ENCODE assay signal across 27 mouse cellular contexts in the genomic region with DNA sequence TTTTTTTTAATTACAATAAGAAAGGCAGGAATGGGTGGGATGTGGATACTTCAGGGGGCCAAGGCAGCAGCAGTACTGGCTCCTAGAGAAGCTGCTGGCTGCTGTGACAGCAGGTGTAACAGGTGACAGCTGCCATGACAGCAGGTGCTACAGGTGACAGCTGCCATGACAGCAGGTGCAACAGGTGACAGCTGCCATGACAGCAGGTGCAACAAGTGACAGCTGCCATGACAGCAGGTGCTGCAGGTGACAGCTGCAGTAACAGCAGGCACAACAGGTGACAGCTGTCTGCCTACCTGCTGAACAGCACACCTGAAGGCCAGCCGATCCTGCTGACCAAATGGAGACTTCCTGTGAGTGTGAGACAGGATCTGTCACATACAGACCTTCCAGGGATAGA. TPM values are rescaled to one million over a fixed set of nuclear protein-coding genes. Genes with fewer than 3 reads are reported as not detected.
DNase-seq lines count a peak whose midpoint lies in the region; ATAC-seq and TF ChIP-seq lines count a peak whose summit lies in the region.
"Had no signal": no experiment of that assay in that cellular context is flagged by ENCODE, and none has a peak within 500 bp of the region (broad histone marks: within the 10 kb centered on the region; RNA-seq: fewer than 3 reads in every experiment).

No protein-coding gene starts in this region.

- in situ Hi-C loops in CH12.LX (cut with MboI; ENCODE audit: low pct_ligation_motif_present, low pct_unique_long_range_greater_than_20kb, low sequenced_read_pairs): no loop called here

- no peak for TF ChIP-seq CTCF in liver, adult 2 months (IDR thresholded peaks at IDR 0.05; ENCODE audit: low read depth, low read length)
- no peak for TF ChIP-seq CTCF in CH12.LX (conservative IDR thresholded peaks at IDR 0.05 in 1 of 2, IDR thresholded peaks at IDR 0.05 in 1 of 2; ENCODE audit: low read depth in 2 of 2, low read length in 2 of 2)

- no peak overlapping the region for H3K4me2 ChIP-seq in forebrain, embryonic 14.5 days (ENCODE audit: low read length)
- H3K4me2 ChIP-seq in forebrain, embryonic 16.5 days (ENCODE audit: low read length): no peak overlapping the region
- H3K4me2 ChIP-seq in CH12.LX (ENCODE audit: insufficient read depth, low read depth, poor library complexity, severe bottlenecking): no peak overlapping the region
- H3K4me2 ChIP-seq: hindbrain, embryonic 13.5 days; kidney, embryonic 15.5 days; midbrain, embryonic 15.5 days; neural tube, embryonic 15.5 days had no signal

- H3K4me1 ChIP-seq in forebrain, embryonic 14.5 days (ENCODE audit: control insufficient read depth, insufficient read depth, low read length): no peaks in the 10 kb centered on the region
- H3K4me1 ChIP-seq in forebrain, embryonic 16.5 days (replicated peaks; ENCODE audit: control insufficient read depth, insufficient read depth, low read length): peaks cover 18% of the 10 kb centered on the region
- peaks cover 61% of the 10 kb centered on the region for H3K4me1 ChIP-seq in liver, adult 2 months (ENCODE audit: control insufficient read depth, insufficient read depth, low read length)
- H3K4me1 ChIP-seq in CH12.LX (ENCODE audit: control insufficient read depth in 1 of 2, insufficient read depth in 2 of 2): 0 out of 4 replicates have a peak, but pooled peaks cover 0 to 5% of the 10 kb centered on the region in 2 experiments

- peaks cover 32% of the 10 kb centered on the region for H3K79me2 ChIP-seq in liver, adult 2 months (ENCODE audit: control insufficient read depth, insufficient read depth, low read length)
- H3K79me2 ChIP-seq in CH12.LX (replicated peaks; ENCODE audit: control insufficient read depth, extremely low read depth, insufficient read depth, poor library complexity, severe bottlenecking): peaks cover 8% of the 10 kb centered on the region

- TF ChIP-seq POLR2A in liver, adult 2 months (IDR thresholded peaks at IDR 0.05; ENCODE audit: extremely low read depth, insufficient read depth, low read length): no peak
- no peak for TF ChIP-seq POLR2A in CH12.LX (IDR thresholded peaks at IDR 0.05; ENCODE audit: low read depth, low read length)

- dilution Hi-C loops in CH12.LX (cut with MboI; ENCODE audit: extremely low pct_ligation_motif_present, extremely low pct_unique_long_range_greater_than_20kb, low sequenced_read_pairs): no loop called here

- TF ChIP-seq EP300 in CH12.LX (IDR thresholded peaks at IDR 0.05; ENCODE audit: low read length): no peak

- no peak for DNase-seq in forebrain, embryonic 14.5 days (ENCODE audit: low spot score)
- DNase-seq in liver, adult 2 months (ENCODE audit: extremely low read depth, low read depth, low spot score): no peak
- DNase-seq in liver (no peak), CH12.LX (ENCODE audit: extremely low read depth) (no peak)
- peak; percentile 41 to 58 for DNase-seq in cerebellum, postnatal 36 days
- DNase-seq in urinary bladder, postnatal 36 days (ENCODE audit: low spot score in 2 of 2): no peak
- DNase-seq: embryo, embryonic 11 days; gastrocnemius, postnatal 14 days; kidney, postnatal 4 days; layer of hippocampus, adult 9-11 months; lung, postnatal 10 days; right cerebral cortex, postnatal 25 days; thymus, adult 2 months had no signal

- 0 out of 2 replicates have a peak overlapping the region, but pooled peaks have one; percentile 21 for H3K27ac ChIP-seq in forebrain, embryonic 14.5 days (ENCODE audit: low read depth, low read length)
- H3K27ac ChIP-seq in forebrain, embryonic 16.5 days (ENCODE audit: low read length): no peak overlapping the region
- H3K27ac ChIP-seq in liver, adult 2 months (replicated peaks; ENCODE audit: insufficient read depth, low read depth, low read length): peak overlapping the region; percentile 65
- H3K27ac ChIP-seq in CH12.LX (ENCODE audit: insufficient read depth, low read depth): no peak overlapping the region
- H3K27ac ChIP-seq: hindbrain, embryonic 13.5 days; kidney, embryonic 15.5 days; midbrain, embryonic 15.5 days; neural tube, embryonic 15.5 days had no signal

- no peak for ATAC-seq in forebrain, embryonic 14.5 days
- no peak for ATAC-seq in forebrain, embryonic 16.5 days
- ATAC-seq: inflammation-experienced regulatory T-cells, adult 6 months; midbrain, embryonic 15.5 days had no signal

- H3K4me3 ChIP-seq in forebrain, embryonic 14.5 days (ENCODE audit: low read depth, low read length): no peak overlapping the region
- H3K4me3 ChIP-seq in forebrain, embryonic 16.5 days (replicated peaks; ENCODE audit: low read length): no peak overlapping the region
- H3K4me3 ChIP-seq in liver, adult 2 months (ENCODE audit: insufficient read depth, low read depth, low read length): no peak overlapping the region
- H3K4me3 ChIP-seq in CH12.LX (replicated peaks in 1 of 3; ENCODE audit: low read depth in 2 of 3, low read length in 2 of 3, poor library complexity in 1 of 3): no peak overlapping the region
- H3K4me3 ChIP-seq: hindbrain, embryonic 13.5 days; kidney, embryonic 15.5 days; midbrain, embryonic 15.5 days; neural tube, embryonic 15.5 days had no signal

- H3K9ac ChIP-seq in forebrain, embryonic 14.5 days (ENCODE audit: low read length): no peak overlapping the region
- H3K9ac ChIP-seq in forebrain, embryonic 16.5 days (replicated peaks; ENCODE audit: low read depth, low read length): no peak overlapping the region
- H3K9ac ChIP-seq in liver, adult 2 months (ENCODE audit: low read depth, low read length): peak overlapping the region; percentile 15
- H3K9ac ChIP-seq in CH12.LX (ENCODE audit: insufficient read depth, low read depth): no peak overlapping the region
- H3K9ac ChIP-seq: hindbrain, embryonic 13.5 days; kidney, embryonic 15.5 days; midbrain, embryonic 15.5 days; neural tube, embryonic 15.5 days had no signal

- no peaks in the 10 kb centered on the region for H3K27me3 ChIP-seq in forebrain, embryonic 14.5 days (replicated peaks; ENCODE audit: control insufficient read depth, insufficient read depth, low read length)
- no peaks in the 10 kb centered on the region for H3K27me3 ChIP-seq in forebrain, embryonic 16.5 days (replicated peaks; ENCODE audit: control insufficient read depth, insufficient read depth, low read length)
- H3K27me3 ChIP-seq in liver, adult 2 months (ENCODE audit: control insufficient read depth, insufficient read depth, low read length): no peaks in the 10 kb centered on the region
- H3K27me3 ChIP-seq in CH12.LX (replicated peaks): no peaks in the 10 kb centered on the region
- H3K27me3 ChIP-seq: hindbrain, embryonic 13.5 days; kidney, embryonic 15.5 days; midbrain, embryonic 15.5 days; neural tube, embryonic 15.5 days had no signal

- WGBS in forebrain, embryonic 14.5 days: 87% methylated on average over 1 of the region's 1 CpGs
- 94% methylated on average over 1 of the region's 1 CpGs for WGBS in forebrain, embryonic 16.5 days
- 32% methylated on average over 1 of the region's 1 CpGs for WGBS in liver, adult 2 months

- no peaks in the 10 kb centered on the region for H3K9me3 ChIP-seq in forebrain, embryonic 14.5 days (replicated peaks; ENCODE audit: control insufficient read depth, low read length)
- no peaks in the 10 kb centered on the region for H3K9me3 ChIP-seq in forebrain, embryonic 16.5 days (ENCODE audit: control insufficient read depth, low read length)
- H3K9me3 ChIP-seq in CH12.LX (replicated peaks; ENCODE audit: low read length): peaks cover 6% of the 10 kb centered on the region
- H3K9me3 ChIP-seq: hindbrain, embryonic 13.5 days; kidney, embryonic 15.5 days; midbrain, embryonic 15.5 days; neural tube, embryonic 15.5 days had no signal

- TF ChIP-seq RAD21 in CH12.LX (IDR thresholded peaks at IDR 0.05; ENCODE audit: low read depth, low read length): no peak

- peaks cover 25% of the 10 kb centered on the region for H3K36me3 ChIP-seq in forebrain, embryonic 14.5 days (ENCODE audit: control insufficient read depth, insufficient read depth, low read length)
- no peaks in the 10 kb centered on the region for H3K36me3 ChIP-seq in forebrain, embryonic 16.5 days (ENCODE audit: control insufficient read depth, insufficient read depth)
- H3K36me3 ChIP-seq in liver, adult 2 months (ENCODE audit: control insufficient read depth, insufficient read depth, low read length): no peaks in the 10 kb centered on the region
- H3K36me3 ChIP-seq in CH12.LX (replicated peaks in 1 of 2; ENCODE audit: control insufficient read depth in 1 of 2, insufficient read depth in 1 of 2, low read length in 1 of 2): peaks cover 22 to 87% of the 10 kb centered on the region in 2 experiments
- H3K36me3 ChIP-seq: midbrain, embryonic 15.5 days had no signal

RNA-seq across cellular contexts. Expression of a gene that starts 18.3 kb away (rescaled TPM):
- 370 and 449 TPM in 2 replicates for polyA plus RNA-seq in forebrain, embryonic 14.5 days (2014; fragmentation: Nextera tagmentation; extraction: Ambion mirVana)
- polyA plus RNA-seq in forebrain, embryonic 16.5 days (2015; fragmentation: Nextera tagmentation; extraction: Ambion mirVana): 281 and 325 TPM in 2 replicates
- 190 and 193 TPM in 2 replicates for total RNA-seq in liver, adult 2 months (2014; rRNA removed)
- polyA plus RNA-seq in liver, adult 2 months (2012; rRNA removed): 297 and 359 TPM in 2 replicates
- total RNA-seq in CH12.LX (2012; rRNA removed): 316 and 331 TPM in 2 replicates
- 213 and 223 TPM in 2 replicates for total RNA-seq in CH12.LX (2014; rRNA removed)
- 144 and 202 TPM in 2 replicates for polyA plus RNA-seq in CH12.LX (2012; ENCODE audit: insufficient read length, low read depth)

RNA-seq across cellular contexts. Expression of a gene that starts 23.0 kb away (rescaled TPM):
- 806 and 815 TPM in 2 replicates for polyA plus RNA-seq in forebrain, embryonic 14.5 days (2014; fragmentation: Nextera tagmentation; extraction: Ambion mirVana)
- polyA plus RNA-seq in forebrain, embryonic 16.5 days (2015; fragmentation: Nextera tagmentation; extraction: Ambion mirVana): 694 and 809 TPM in 2 replicates
- 108 and 130 TPM in 2 replicates for total RNA-seq in liver, adult 2 months (2014; rRNA removed)
- polyA plus RNA-seq in liver, adult 2 months (2012; rRNA removed): 647 and 677 TPM in 2 replicates
- total RNA-seq in CH12.LX (2012; rRNA removed) (130 and 171 TPM in 2 replicates), CH12.LX (2014; rRNA removed) (95.9 and 111 TPM in 2 replicates)
- polyA plus RNA-seq in CH12.LX (2012; ENCODE audit: insufficient read length, low read depth): 199 and 209 TPM in 2 replicates

RNA-seq across cellular contexts. Expression of a gene that starts 23.2 kb away (rescaled TPM):
- polyA plus RNA-seq in forebrain, embryonic 14.5 days (2014; fragmentation: Nextera tagmentation; extraction: Ambion mirVana): 30.1 and 43.0 TPM in 2 replicates
- polyA plus RNA-seq in forebrain, embryonic 16.5 days (2015; fragmentation: Nextera tagmentation; extraction: Ambion mirVana): 58.6 and 62.3 TPM in 2 replicates
- 8.3 and 12.4 TPM in 2 replicates for total RNA-seq in liver, adult 2 months (2014; rRNA removed)
- polyA plus RNA-seq in liver, adult 2 months (2012; rRNA removed): 17.0 and 18.2 TPM in 2 replicates
- 24.9 and 32.0 TPM in 2 replicates for total RNA-seq in CH12.LX (2012; rRNA removed)
- 29.5 and 30.7 TPM in 2 replicates for total RNA-seq in CH12.LX (2014; rRNA removed)
- polyA plus RNA-seq in CH12.LX (2012; ENCODE audit: insufficient read length, low read depth): 30.5 and 30.9 TPM in 2 replicates

RNA-seq across cellular contexts. Expression of a gene that starts 49.2 kb away (rescaled TPM):
- not detected in 2 replicates for polyA plus RNA-seq in forebrain, embryonic 14.5 days (2014; fragmentation: Nextera tagmentation; extraction: Ambion mirVana)
- polyA plus RNA-seq in forebrain, embryonic 16.5 days (2015; fragmentation: Nextera tagmentation; extraction: Ambion mirVana): not detected in 2 replicates
- total RNA-seq in liver, adult 2 months (2014; rRNA removed): not detected in 2 replicates
- not detected in 2 replicates for polyA plus RNA-seq in liver, adult 2 months (2012; rRNA removed)
- total RNA-seq in CH12.LX (2012; rRNA removed) (not detected in 2 replicates), CH12.LX (2014; rRNA removed) (not detected in 2 replicates)
- 0.10 TPM in 1 of 2 replicates, not detected in the other for polyA plus RNA-seq in CH12.LX (2012; ENCODE audit: insufficient read length, low read depth)
- total RNA-seq: adrenal gland, adult 2 months; gastrocnemius, postnatal 14 days; heart, adult 8-10 months; left cerebral cortex, adult 8-10 months; megakaryocyte, adult 5-6 weeks had no signal
- polyA plus RNA-seq: adrenal gland, adult 2 months; heart, postnatal 0 days; inflammation-experienced regulatory T-cells, adult 6 months; kidney, embryonic 15.5 days; limb, embryonic 11.5 days; liver, embryonic 16.5 days; midbrain, embryonic 15.5 days; neural tube, embryonic 15.5 days; stomach, embryonic 16.5 days; thymus, adult 2 months had no signal

Comparison
In these comparisons a context has a peak if more than half of its experiments do, and no peak if none do; other contexts are left out.
1. H3K27ac ChIP-seq: peak in forebrain, embryonic 14.5 days (single experiment) and liver, adult 2 months (single experiment); none in forebrain, embryonic 16.5 days (single experiment) and CH12.LX (single experiment).
2. DNase-seq: peak in cerebellum, postnatal 36 days (2 of 2); none in forebrain, embryonic 14.5 days (single experiment), liver, adult 2 months (single experiment), liver (single experiment), CH12.LX (single experiment) and urinary bladder, postnatal 36 days (0 of 2).